Mouse (Mus musculus): ENCODE results near the gene Slc44a5.
"Not testable (repeated sequence)": the region's sequence is repeated elsewhere in the genome, so short reads cannot be mapped to it uniquely, and the experiment has no call there.

Gene Slc44a5

DNA sequence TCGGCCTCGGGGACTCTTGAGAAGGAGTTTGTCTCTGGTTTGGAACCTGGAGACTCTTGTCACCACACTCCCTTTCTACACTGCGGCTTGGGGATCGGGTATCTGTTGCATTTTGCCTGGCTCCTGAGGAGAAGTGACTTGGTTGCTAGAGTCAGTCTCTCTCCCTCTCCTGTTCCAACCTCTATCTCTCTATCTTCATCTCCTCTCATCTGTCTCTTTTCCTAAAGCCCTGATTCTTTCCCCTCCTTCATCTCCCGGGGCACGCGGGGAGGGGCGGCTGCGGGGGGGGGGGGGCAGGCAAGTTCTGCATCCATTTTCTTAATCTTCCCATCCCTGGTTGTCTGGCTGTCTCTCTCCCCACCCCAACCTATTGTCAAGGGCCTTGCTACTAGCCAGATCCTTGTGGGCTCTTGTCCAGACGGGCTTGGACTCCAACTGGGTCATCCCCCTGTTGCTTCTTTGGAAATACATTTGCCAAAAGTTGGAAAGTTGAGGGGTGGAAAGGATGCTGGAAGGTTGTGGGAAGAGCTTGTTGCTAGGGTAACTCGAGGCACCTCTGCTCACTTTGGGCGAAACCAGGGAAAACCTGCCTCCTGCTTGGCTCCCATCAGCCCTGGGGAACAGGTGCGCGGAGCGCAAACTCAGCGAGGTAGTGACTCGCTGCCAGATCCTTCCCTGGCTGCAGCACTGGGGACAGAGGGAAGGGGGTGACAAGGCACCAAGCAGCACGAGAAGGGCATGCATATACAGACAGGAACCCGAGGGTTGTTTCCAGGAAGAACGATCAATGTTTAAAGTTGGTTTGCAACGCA, 919 bp downstream of the Slc44a5 start:
- DNase-seq: no peak

DNA sequence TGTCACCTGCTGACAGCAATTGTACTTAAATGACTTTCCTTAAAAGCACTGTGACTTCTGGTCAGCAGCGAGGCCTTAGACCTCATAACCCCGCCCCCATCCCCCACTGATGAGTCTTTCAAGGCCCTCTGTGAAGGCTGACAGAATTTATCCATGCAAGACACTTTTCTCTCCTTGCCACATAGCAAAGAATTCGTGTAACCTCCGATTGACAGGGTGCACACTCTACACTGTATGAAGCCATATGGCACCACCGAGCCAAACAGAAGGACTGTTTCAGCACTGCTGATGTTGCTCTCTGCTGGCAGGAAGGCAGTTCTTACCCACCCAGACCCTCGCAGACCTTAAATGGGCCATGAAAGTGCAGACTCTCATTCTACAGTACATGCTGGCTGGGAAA, 1.8 kb downstream of the Slc44a5 start:
- peak; percentile 55 for DNase-seq

DNA sequence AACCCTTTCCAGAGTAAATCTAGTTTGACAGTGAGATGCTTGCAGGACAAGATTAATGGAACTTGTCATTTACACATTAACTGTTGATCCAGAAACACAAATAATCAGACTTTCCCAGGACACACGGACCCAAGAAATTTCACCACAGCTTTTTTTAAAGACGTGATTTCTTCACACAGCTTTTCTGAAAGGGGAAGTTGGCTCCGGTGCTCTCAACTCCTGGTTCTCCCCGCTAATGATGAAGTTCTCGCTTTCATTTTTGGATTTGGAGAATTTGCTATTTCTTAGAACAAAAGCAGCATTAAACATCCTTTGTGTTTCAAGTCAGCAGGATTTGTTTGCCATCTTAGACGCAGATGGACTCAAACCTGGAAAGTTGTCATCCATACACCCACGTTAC, 2.6 kb downstream of the Slc44a5 start:
- DNase-seq: no peak

DNA sequence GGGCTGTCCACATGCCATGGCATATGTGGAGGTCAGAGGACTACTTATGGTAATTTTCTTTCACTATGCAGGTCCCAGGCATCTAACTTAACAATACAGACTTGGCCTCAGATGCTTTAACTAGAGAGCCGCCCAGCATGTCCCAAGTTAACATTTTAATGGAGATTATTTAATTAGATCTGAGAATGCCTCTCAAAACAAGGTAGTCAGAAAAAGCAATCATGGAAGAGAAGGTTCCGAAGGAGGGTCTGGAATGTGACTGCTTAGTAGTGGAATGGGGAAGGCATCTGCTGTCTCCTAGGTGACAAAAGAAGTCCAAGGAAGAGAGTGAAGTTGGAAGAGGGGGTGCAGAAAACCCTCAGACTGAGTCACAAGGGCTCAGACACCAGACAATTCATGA, 7.4 kb downstream of the Slc44a5 start:
- no peak for DNase-seq

DNA sequence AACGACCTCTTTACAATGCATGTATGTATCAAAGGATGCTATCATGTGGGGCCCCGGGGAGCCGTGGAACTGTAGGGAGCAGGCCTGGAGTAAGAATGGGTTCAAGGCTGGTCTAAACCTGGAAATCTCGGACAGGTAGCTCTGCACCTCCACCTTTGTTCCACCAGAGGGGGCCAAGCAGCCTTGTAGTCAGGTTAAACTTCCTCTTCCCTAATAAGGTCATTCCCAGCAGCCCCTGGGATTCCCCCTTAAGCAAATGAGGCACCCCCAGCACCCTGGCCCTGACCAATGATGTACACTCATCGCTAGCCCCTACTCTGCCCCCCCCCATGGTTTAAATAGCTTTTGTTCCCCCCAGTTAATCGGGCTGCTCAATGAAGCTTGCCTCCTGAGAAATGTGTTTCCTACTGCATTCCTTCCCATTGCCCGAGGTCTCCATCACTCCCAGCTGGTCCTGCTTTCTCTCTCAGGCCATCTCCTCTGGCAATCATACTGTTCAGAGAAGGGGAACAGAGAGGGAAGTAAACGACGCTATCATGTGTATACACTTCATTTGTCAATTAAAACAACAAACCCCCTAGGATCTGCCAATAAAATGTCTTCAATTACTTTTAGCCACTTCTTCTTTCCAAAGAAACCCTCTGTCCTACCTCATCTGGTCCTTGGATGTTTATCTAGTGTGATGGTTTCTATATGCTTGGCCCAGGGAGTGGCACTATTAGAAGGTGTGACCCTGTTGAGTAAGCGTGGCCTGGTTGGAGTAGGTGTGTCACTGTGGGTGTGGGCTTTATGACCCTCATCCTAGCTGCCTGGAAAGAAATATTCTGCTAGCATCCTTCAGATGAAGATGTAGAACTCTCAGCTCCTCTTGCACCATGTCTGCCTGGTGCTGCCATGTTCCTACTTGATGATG, 11.4 kb downstream of the Slc44a5 start:
- peak; percentile 65 for DNase-seq

DNA sequence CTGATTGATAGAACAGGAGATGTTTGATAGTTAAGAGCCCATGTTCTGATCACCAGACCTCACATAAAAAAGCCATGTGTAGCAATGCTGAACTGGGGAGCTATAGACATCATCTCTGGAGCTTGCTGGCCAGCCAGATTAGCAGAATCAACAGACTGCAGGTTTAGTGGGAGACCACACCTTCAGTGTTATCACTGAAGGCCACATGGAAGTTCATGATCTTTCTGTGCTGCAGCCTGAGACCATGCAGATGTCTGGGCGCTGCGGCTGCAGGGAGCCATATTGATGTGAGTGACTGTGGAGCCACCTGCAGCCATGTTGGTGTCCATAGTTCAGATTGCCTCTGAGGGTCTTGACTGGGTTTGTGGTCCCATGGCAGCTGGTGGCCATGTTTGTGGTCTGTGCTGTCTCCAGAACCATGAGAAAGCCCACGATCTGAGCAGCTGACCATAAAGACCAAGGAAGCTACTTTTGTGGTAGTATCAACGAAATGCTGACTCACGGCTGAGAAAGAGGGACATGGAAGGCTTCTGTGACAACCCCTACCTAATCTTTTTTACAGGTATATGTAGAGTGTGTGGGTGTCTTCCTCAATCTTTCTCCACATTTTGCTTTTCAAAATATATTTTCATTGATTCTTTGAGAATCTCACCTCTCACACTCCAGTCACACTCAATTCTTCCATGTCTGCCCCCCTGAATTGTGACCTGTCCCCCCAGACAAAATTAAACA, 26.7 kb downstream of the Slc44a5 start:
- no peak for DNase-seq

DNA sequence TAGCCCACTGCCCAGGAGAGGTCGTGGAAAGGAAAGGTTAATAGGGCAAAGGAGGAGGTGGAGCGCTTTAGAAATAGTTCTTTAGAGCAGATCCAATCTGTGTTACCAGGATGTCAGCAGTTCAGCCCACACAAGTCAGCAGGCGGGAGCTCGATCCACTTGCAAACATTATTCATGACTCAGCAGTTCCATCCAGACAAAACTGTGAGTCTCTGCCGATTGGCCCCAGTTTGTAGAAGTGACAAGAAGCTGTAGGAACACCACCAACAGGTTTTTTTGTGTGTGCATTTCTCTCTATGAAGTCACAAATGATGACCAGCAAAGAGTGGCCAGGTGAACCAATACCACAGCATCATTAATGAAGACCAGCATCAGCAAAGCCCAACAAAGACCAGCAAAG, 28.1 kb downstream of the Slc44a5 start:
- DNase-seq: no peak

DNA sequence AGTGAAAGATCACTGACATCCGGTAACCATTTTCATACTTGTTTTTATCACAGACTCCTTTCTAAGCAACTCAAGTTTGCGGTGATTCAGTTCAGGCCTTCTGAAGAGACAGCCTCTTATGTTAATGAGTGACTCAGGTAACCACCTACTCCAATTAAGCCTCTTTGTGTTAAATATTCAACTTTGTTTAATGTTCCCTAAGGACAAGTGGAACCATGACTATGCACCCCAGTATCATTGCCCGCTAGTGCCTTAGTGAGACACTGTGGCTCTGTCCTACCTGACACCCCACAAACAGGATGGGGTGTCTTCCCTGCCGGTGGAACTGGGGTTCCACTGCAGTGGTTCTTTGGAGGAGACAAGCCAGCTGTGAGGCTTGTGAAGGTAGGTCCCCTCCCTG, 73.6 kb downstream of the Slc44a5 start:
- no peak for DNase-seq

DNA sequence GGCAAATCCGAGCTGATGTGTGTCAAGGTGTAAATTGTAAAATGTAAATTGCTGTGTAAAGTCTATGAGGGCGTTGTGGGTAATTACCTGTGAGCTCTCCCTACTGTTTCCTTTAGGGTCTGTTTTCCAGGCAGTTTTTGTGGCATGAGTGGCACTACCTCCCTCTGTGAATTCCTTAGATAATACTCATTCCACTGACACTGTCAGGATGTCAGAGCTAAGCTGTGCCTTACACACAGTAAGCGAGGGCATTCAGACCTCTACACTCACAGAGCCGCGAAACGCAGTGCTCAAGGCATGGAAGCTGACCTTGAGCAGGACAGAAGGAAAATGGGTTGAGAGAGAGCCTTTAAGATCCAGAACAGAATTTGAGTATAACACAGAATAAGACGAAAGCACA, 80.1 kb downstream of the Slc44a5 start:
- DNase-seq: no peak

DNA sequence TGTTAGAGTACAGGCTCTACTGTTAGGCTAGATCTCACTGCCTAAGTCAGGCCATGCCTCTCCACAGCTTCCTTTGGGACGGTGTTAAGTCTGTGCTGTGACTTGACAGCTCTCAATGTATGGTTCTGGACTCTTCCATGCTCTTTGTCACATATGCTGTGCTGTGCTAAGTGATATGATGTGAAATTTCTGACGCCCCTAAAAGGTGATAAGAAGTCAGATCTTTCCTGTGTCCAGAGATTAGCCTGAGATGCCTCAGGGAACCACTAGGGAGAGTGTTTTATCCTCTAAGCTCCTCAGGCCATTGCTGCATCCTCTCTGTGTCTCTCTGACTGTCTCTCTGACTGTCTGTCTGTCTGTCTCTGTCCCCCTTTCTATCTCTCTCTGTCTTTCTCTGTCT, 84.2 kb downstream of the Slc44a5 start:
- no peak for DNase-seq

DNA sequence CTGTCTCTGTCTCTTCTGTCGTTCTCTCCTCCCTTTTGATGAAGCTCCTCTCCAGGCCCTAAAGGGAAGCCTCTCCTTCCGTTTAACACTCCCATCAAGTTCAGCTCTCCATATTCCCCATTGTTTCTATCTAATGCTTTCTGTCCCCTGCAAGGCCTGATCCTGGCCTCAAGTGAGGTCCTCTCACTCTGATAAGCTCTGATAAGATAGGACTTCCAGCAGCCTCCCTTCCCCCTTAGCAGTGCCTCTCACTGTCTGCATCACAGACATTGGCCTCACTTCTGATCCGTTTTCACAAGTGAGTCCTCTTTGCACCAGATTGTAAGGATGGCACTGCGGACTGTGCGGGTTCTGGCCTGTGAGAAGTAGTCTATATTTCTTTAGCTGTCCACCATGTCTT, 85.0 kb downstream of the Slc44a5 start:
- DNase-seq: no peak

DNA sequence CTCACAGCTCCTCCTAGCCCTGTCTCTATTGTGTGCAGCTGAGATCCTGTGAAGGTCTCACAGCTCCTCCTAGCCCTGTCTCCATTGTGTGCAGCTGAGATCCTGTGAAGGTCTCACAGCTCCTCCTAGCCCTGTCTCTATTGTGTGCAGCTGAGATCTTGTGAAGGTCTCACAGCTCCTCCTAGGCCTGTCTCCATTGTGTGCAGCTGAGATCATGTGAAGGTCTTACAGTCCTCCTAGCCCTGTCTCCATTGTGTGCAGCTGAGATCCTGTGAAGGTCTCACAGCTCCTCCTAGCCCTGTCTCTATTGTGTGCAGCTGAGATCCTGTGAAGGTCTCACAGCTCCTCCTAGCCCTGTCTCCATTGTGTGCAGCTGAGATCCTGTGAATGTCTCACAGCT, 98.8 kb downstream of the Slc44a5 start:
- DNase-seq: not testable (repeated sequence)

DNA sequence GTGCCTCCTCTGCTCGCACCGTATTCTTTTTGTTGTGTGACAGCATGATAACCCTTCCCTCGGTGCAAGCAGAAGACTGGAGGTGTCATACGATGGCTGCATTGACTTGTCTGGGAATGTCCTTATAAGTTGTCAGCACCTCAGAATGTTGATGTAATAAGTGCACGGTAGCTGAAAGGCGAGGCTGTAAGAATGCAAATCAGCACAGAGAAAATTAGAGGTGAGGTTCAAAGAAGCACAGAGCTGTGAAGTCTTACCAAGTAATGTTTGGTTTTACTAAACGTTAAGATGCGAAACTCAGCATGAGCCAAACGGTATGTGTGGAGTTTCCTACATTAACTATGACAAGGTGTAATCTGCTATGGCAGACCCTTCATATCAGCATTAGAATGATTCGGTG, 102.5 kb downstream of the Slc44a5 start:
- no peak for DNase-seq

DNA sequence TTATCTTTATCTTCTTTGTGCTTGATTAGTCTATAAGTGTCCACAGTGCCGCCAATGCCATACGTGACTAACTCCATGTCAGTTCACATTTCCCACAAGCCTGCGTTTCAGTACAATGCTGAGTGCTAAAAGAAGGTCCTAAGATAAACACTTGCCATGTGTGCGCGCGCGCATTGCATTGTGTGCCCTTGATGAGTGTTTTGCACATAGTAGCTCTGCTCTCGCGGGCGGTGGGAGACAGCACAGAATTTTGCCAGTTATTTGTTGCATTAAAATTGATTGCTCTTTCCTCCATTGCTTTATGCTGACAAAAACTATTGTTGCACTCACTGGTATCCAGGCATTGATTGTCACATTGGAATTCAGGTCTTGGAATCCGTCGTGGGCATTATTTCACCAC, 108.5 kb downstream of the Slc44a5 start:
- peak; percentile 45 for DNase-seq

DNA sequence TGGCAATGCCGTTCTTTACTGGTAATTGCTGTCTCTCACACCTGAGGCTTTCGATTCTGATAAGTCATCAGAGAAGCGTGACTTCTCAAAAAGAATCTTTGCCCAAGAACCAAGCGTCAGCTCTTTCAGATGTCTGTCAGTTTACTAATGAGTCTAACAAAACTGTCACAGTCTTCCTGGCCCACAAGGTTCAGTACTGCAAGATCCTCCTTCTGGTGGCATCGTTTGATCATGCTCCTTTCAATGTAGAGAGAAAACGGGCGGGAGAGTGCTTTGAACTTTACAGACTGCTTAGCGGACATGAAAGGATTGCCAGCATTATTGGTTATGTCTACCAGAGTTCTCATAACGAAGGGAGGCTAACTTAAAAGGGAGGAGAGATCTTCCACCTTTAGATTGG, 109.0 kb downstream of the Slc44a5 start:
- DNase-seq: no peak

DNA sequence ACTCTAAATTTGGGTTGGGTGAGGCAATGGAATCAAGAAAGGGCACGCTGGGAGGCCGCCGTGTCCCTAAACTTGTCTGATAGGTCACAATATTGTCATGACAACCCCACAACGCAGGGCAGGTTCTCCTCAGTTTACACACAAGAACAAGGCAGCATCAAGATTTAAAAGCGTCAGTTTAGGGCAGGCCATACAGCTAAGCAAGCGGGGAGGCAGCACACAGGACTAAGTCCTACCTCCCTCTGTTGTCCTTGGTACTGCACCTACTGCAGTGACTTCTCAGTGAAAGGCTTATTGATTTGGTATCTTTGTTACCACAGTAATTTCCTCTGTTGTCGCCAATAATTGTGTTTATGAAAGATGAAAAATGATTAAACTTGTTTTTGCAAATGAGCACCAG, 109.7 kb downstream of the Slc44a5 start:
- no peak for DNase-seq

DNA sequence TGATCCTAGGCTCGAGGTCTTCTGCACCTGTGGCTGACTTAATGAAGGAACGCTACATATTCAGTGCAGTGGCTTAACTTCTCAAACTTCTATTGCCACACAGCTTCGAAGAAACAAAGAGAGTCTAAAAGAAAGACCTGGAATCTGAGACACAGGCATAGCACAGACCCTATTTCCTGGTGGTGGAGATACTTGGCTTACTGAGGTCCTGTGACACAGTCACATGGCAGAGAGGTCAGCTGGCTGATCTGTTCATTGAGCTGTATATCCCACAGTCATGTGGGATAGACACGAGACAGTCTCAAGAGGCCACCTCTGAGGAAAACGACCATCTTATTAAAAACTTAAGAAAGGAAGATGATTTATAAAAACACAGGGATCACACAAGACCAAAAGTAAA, 116.8 kb downstream of the Slc44a5 start:
- no peak for DNase-seq

DNA sequence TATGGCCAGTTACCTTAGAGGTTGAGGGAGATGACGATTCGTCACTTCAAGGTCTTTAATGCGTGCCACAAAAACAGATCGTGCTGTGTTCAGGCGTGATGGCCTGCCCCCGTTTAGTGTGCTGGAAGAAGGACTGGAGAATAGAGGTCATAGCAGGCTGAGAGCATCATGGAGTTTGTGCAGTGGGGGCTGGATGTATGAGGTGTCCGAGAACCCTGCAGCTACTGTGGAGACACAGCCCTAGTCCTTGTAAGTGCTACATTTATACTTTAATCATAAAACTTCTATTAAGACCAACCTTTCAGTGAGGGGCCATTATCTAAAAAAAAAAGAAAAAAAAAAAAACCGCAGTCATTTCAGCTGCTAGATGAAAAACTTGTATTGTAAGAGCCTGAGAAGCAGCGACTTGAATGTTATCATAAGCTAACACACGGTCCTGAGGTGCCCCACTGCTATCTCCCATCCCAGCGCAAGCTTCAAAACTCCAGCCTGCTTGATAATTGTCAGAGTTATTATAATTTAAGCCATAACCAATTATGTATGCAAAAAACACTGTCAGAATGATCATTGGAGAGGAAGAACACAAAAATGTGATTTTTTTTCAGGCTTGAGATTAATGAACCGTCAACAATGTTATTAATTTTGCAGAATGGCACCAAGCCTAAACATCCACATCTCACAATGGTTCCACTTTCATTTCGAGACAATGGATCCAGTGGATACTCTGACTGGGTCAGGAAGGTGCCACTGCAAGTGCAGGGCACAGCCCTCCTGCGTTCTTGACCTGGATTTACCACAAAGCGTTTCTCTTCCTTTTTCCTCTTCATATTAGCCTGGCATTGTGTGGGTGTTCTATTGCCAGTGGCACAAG, 118.5 kb downstream of the Slc44a5 start:
- no peak for DNase-seq

DNA sequence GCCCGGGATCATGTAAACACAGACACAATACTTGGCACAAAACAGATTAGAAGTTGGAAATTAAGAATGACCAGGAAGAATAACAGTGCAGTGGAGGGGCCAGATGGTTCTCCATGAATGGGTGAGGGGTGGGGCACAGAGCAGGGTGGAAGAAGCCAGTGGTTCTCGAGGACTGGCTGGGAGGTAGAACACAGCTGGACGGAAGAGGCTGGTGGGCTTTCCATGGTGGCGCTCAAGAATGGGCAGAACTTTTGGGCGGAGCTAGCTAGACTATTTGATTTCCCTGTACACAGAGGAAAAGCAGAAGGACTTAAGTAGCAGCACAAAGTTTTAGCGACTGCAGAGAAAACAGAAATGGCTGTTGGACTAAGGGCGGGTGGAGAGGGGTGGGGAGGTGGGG, 119.2 kb downstream of the Slc44a5 start:
- DNase-seq: no peak

DNA sequence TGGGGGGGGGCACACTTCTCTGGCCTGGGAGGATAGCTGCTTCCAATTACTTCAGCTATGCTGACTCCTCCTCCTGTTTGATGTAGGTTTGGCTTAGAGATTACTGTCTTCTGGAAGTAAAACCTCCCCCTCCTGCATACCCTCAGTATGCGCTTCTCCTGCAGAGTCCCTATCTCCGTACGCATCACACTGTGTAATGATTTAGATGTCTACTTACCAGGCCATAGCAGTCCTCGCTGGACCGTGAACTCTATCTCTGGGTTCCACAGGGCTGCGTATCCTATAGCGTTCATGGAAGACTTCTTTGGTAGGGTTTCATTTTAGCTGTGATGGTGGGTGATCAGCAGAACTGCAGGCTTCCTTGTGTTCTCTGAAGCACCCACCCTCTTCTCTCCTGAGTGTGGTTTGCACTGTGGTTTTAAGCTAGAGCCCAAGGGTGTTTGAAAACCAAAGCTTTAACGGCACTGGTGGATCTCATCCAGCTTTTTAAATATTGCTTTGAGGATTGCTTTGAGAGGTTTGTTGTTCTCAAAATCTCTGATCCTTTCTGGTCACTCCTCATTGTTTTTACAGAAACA, 120.6 kb downstream of the Slc44a5 start:
- DNase-seq: no peak

DNA sequence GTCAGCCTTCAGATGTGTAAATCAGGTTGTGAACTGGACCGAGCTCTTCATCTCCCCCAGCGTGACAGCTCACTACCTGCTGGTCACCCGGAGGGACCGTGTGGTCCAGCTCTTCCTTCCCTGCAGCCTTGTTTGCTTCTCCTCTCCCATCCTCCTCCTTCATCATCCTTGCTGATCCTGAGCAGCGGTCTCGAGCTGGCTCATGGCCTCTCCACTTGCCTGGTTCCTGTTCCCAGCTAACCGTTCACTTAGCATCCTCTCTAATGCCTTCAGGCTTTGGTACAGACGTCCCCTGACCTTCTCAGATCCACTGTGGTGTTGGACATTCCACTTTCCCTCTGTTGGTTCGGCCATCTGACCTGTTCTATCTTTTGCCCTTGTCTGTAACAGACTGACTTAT, 128.4 kb downstream of the Slc44a5 start:
- DNase-seq: no peak

DNA sequence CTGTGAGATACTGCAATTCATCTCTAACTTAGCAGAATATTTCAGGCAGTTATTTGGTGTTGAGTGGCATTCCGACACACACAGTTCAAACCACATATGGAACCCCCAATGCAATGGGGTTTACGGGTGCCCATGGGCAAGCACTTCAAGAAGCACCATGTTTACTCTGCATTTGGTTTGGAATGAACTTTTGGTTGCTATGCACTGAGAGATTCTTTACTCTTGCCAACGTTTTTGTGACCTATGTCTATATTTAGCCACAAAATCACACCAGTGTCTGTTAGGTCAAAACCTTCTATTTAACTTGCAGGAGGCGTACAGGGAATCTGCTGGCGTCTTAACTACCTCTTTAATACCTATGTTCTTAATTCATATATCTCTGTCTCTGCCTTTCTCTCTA, 137.3 kb downstream of the Slc44a5 start:
- no peak for DNase-seq
